Mouse (Mus musculus) liver (tissue): ENCODE measurements around the gene Tln1.
"Not testable (repeated sequence)": the region's sequence is repeated elsewhere in the genome, so short reads cannot be mapped to it uniquely, and the experiment has no call there.

Experiments
- DNase-seq: peaks from one replicate; pipeline ENCODE4 v3.0.0-alpha.2; 2020; ENCODE audit warnings: mixed read lengths

Tln1 gene

DNA sequence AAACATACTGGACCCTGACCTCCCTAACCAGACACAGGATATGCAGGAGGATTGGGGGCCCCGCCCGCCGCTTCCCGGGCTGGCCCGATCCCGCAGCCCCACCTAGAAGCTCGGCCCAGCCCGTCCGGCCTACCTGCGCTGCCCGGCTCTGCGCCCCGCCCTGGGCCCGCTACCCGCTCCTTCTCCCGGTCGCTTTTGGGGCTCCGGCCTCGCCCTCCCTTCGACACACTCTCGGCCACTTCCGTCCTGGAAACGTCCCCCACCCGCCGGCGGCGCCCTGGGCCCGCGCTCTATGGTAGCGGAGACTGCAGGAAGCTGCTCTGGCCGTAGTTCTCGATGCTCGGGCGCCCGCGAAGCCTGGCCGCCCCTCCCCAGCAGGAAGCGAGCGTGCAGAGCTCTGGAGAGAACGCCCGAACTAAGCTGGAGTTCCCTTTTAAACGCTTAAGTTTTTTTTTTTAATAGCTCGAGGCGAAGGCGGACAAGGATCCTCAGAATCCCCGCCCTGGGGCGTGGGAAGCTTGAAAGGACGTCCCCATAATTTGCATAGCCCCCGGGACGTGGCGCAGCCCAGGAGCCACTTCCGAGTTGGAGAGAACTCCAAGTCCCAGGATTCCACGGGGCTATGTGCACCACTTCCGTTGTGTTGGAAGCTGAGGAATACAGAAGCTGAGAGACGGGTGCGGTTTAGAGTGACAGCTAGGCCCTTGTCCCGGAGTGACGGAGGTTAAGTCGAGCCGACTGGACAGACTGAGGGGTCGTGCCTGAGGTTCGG lies at the start of gene Tln1, which contains the start of gene Creb3:
TSS of gene Tln1 (minus strand) at position 695 of the 772 bp plus-strand sequence.
TSS of gene Creb3 (plus strand) at position 336 of the 772 bp plus-strand sequence.
- DNase-seq = peak; percentile 96

GRCm38 (mm10) chr4:43604751-43605685 lies 42.5 kb upstream of the Tln1 start:
- peak; percentile 79 for DNase-seq

DNA sequence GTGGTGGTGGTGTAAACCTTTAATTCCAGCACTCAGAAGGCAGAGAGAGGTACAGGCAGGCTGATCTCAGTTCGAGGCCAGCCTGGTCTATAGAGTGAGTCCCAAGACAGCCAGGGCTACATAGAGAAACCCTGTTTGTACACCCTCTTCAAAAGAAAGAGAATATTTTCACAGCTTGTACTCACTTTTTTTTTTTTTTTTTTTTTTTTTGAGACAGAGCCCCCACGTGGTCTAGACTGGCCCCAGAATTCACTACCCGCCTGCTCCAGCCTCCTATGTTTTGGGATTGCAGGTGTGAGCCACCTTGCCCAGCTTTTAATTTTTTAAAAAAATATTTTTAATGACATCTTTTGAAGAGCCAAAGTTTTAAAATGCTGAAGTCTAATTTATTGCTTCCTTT lies 41.6 kb upstream of the Tln1 start:
- DNase-seq = no peak

DNA sequence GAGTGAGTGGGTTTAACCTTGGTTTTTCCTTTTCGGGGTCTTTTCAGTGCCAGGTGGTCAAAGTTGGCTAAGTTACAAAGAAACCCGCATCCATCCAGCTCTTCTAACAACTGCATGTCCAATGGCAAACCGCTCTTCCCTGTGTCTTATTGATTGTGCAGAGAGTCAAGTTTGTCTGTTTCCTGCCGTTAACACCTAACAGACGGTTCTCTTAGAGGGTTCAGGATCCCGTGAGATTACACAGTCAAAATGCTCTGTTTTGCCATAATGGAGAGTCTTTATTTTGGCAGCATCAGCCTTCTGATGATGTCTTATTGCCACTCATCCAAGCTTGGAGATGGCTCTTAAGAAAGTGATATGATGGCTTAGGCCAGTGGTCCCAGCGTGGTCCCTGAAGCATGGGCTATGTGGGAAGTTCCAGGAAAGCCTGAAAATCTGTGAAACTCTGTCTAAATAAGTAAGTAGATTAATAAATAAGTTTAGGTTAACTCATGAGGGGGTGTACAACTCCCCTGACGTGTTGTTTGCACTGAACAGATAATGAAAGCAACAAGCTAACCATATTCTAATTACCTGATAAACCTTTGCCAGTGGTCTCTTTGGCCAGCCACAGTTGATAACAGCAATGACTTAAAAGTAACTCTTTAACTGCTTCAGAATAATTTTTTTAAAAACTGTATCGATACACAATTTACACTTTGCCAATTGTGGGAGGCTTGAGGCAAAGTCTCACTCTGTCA lies 37.9 kb upstream of the Tln1 start:
- no peak for DNase-seq

DNA sequence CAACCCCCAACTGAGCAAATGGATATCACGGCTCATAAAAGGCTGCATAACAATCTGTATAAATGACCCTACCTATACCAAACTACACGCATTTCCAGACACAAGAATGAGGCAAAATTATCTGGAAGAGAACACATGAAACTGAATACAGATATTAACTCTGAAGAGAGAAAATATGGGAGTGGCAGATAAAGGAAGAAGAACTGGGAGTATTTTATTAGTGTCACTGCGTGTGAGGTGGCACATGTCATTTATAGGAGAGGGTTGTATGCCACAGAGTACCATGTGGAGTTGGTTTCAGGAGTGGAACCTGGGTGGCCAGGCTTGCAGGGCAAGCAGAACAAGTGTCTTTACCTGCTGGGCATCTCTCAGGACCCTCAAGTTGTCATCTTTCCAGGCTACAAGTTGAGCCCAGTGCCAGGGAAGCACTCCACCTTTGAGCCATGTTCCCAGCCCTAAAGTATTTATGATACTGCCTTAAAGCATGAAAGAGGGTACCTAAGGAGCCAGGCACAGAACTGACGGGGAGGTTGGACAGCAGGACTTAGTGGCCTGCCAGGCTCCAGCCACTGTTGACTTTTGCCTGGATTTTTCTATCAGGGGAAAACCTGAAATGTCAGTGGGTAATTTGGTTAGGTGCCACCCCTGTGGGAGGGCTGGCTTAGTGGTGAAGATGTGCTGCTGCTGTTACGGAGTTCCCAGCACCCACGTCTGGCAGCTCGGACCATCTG lies 36.3 kb upstream of the Tln1 start:
- no peak for DNase-seq

DNA sequence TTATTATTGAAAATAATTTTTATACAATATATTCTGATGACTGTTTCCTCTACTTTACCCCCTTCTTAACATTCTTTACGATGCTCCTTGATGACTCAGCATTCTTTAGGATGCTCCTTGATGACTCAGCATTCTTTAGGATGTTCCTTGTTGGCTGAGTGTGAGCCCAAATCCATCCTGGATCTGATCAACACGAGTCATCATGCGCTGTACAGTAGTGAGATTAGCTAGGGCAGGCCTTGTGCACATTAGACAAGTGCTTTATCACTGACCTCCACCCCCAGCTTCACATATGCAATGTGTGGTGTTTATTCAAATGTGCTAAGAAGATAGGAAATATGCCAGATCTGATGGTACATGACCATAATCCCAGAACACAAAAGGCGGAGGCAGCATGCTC lies 35.7 kb upstream of the Tln1 start:
- peak; percentile 73 for DNase-seq

DNA sequence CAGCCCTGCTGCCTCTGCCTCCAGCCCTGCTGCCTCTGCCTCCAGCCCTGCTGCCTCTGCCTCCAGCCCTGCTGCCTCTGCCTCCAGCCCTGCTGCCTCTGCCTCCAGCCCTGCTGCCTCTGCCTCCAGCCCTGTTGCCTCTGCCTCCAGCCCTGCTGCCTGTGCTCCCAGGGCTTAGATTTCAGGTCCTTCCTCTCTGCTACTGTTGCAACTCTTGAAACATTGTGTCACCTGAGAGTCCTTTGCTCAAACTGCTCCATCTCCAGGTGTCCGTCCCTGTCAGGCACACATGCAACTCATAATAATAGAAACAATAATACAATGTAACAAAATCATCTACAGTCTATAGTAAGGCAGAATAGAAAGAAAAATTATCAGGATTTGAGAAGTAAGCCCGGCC lies 34.1 kb upstream of the Tln1 start:
- not testable (repeated sequence) for DNase-seq

DNA sequence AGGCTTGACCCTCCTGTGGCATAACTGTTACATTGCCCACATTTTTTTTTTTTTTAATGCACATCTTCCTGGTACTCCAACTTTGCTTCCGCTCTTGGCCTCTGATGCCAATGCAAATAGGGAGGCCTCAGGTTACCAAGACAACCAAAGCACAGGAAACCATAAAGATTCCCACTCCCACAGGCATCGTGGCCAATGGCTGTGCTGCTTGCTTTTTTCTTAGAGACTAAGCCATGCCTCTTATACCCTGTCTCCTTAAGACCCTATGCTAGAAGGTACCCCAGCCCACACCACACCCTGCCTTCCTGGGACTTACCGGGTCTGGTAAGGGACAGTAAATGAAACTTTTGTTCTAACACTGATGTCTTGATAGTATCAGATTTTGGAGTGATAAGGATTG lies 31.0 kb upstream of the Tln1 start:
- peak; percentile 1 for DNase-seq

GRCm38 (mm10) chr4:43591961-43592360 lies 29.5 kb upstream of the Tln1 start:
- no peak for DNase-seq

GRCm38 (mm10) chr4:43591543-43591942 lies 29.1 kb upstream of the Tln1 start:
- DNase-seq = no peak

GRCm38 (mm10) chr4:43587681-43588080 lies 25.2 kb upstream of the Tln1 start:
- DNase-seq = no peak

GRCm38 (mm10) chr4:43586411-43586810 lies 23.9 kb upstream of the Tln1 start:
- DNase-seq = no peak

DNA sequence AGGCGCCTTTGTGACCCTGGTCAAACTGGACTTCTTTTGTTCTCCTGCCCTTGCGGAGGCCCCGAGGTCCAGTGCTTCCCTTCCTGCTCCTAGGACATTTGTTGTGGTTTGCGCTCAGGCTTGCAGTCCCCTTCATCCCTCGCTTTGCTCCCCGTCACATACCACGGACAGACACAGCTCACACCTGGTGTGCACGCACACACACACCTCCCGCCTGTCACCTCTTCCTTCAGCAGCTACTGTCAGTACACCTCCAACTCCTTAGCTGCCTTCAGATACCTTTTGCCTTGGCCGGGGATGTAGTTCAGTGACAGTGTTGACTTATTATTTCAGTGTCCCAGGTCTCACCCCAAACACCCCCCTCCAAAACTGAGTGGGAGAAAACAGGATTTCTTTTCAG lies 23.2 kb upstream of the Tln1 start:
- no peak for DNase-seq

- no peak for DNase-seq
These were observed 22.2 kb upstream of the Tln1 start, which contains the start of gene Msmp for GRCm38 (mm10) chr4:43584444-43585416. Gene Msmp, minus strand, starts transcription at chr4:43584494.

GRCm38 (mm10) chr4:43583421-43583820 lies 20.9 kb upstream of the Tln1 start:
- DNase-seq = no peak

DNA sequence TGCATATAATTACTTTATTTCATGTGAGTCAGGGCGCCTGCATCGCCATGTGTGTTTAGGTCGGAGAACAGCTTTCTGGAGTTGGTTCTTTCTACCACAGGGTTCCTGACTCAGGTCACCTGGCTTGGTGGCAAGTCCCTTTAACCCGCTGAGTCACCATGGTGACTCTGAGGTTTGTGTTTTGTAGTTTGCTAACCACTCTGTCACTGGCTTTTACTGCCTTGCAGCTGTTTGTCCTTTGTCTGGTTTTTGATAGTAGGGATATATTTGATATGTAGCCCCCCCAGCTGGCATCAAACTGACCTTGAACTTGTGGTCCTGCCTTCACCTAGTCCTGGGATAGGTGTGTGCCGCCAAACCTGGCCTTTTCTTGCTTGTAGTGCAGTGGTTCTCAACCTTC lies 19.8 kb upstream of the Tln1 start:
- no peak for DNase-seq

- no peak for DNase-seq
These were observed 18.9 kb upstream of the Tln1 start for GRCm38 (mm10) chr4:43581381-43581780.

DNA sequence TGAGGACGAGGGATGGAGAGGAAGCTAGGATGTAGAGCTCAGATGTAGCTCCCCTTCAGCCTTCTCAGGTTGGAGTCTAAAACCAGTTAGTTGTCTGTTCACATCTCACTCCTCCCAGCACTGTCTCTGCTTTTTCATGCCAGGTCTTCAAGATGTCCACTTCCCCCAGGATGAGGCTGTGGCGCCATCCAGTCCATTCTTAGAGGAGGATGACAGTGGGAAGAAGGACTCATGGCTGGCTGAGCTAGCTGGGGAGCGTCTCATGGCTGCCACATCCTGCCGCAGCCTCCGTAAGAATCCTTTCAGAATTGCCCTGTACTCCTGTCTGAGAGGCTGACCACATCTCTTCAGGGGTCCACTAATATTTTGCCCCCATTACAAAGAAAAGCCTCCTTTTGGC lies 18.2 kb upstream of the Tln1 start:
- DNase-seq = no peak

- no peak for DNase-seq
These were observed 17.2 kb upstream of the Tln1 start for GRCm38 (mm10) chr4:43579731-43580130.

DNA sequence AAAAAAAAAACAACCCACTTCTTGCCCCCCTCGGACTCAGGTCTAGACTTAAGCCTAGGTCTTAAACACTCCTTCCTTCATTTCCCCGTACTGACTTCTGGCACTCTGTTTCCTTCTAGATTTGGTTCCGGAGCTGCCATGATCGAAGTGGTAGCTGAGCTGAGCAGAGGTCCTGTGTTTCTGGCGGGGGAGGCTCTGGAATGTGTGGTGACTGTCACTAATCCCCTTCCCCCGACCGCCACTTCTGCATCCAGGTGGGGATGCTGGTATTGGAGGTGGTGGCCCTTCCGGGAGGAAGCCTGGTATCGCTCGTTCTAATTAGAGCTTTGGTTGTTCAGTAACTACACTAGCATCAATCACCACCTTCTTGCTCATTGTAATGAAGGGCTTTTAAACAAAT lies 16.8 kb upstream of the Tln1 start:
- DNase-seq = no peak
